Mouse (Mus musculus) layer of hippocampus, adult 2 months (tissue): ENCODE data around the gene Plscr4. TPM values are rescaled to one million over a fixed set of nuclear protein-coding genes. Genes with fewer than 3 reads are reported as not detected.

ENCODE experiments used
- DNase-seq, 2 experiments: peaks; one replicate each; pipeline ENCODE4 v3.0.0; 2022; ENCODE audit warnings: low spot score in 2 of 2
- H3K27ac ChIP-seq: fragments of 200-600 bp; 2 replicates; pipeline ENCODE4 v1.8.1; 2022
- H3K4me3 ChIP-seq: fragments of 200-600 bp; 2 replicates; pipeline ENCODE4 v1.8.1; 2022; ENCODE audit warnings: mild to moderate bottlenecking
- CTCF ChIP-seq: fragments of 200-600 bp; conservative IDR thresholded peaks from 2 replicates; pipeline ENCODE4 v1.8.1; 2022; ENCODE audit warnings: antibody characterized with exemption, mild to moderate bottlenecking, moderate library complexity
- long read RNA-seq, 2 experiments: library from polyadenylated mRNA; stranded (forward); transcript quantifications; one replicate each; pipeline ENCODE4 v2.0.0; 2021; ENCODE audit warnings: borderline mapping rate in 2 of 2
- total RNA-seq, 2 experiments: library from RNA; stranded (reverse); gene quantifications; 2 replicates each; pipeline ENCODE4 v1.2.3; 2021

Gene Plscr4
- total RNA-seq = 1 to 10 TPM; 3.7 to 4.0 TPM
- long read RNA-seq, experiment 1, partial matches to known transcripts = 0 of 4 reads
- long read RNA-seq, experiment 1, other reads (novel, unspliced or antisense) = 1 of 4 reads
- long read RNA-seq, experiment 2, transcript Plscr4-201 (9 exons, 3,204 nt) = major isoform, 11 of 12 reads
- long read RNA-seq, experiment 2, partial matches to known transcripts = 0 of 12 reads
- long read RNA-seq, experiment 2, other reads (novel, unspliced or antisense) = 1 of 12 reads

- Histone ChIP-seq H3K27ac (peak within 1 kb of the TSS; percentile 81), H3K4me3 (peak within 1 kb of the TSS; percentile 93)
- TF ChIP-seq CTCF = no peak; the same call in 1 of the 2 replicates
- DNase-seq = peak in 1 of 2 experiments; percentile 23
These were observed at the start of gene Plscr4 for GRCm38 (mm10) chr9:92457261-92458058. Gene Plscr4 (plus strand): TSS chr9:92457373.

GRCm38 (mm10) chr9:92410225-92410624, 46.9 kb upstream of the Plscr4 start:
- no peak overlapping the region for H3K4me3 ChIP-seq
- DNase-seq = no peak
- H3K27ac ChIP-seq = no peak overlapping the region
- TF ChIP-seq CTCF = no peak

- peak in 1 of 2 experiments; percentile 23 for DNase-seq
- TF ChIP-seq CTCF = no peak
- no peak overlapping the region for H3K4me3 ChIP-seq
- H3K27ac ChIP-seq = no peak overlapping the region
These were observed 45.1 kb upstream of the Plscr4 start for GRCm38 (mm10) chr9:92412045-92412444.

- H3K4me3 ChIP-seq = no peak overlapping the region
- no peak for DNase-seq
- TF ChIP-seq CTCF = no peak
These were observed 43.5 kb upstream of the Plscr4 start for GRCm38 (mm10) chr9:92413684-92414083.

GRCm38 (mm10) chr9:92437781-92438180, 19.4 kb upstream of the Plscr4 start:
- no peak overlapping the region for H3K27ac ChIP-seq
- no peak overlapping the region for H3K4me3 ChIP-seq
- TF ChIP-seq CTCF = no peak
- DNase-seq = no peak

More at GRCm38 (mm10) chr9:92413684-92414083, 43.5 kb upstream of the Plscr4 start:
- no peak overlapping the region for H3K27ac ChIP-seq

- no peak overlapping the region for H3K27ac ChIP-seq
- TF ChIP-seq CTCF = no peak
- H3K4me3 ChIP-seq = no peak overlapping the region
- DNase-seq = no peak
These were observed 15.7 kb upstream of the Plscr4 start for GRCm38 (mm10) chr9:92441468-92441867.

GRCm38 (mm10) chr9:92444536-92444935, 12.6 kb upstream of the Plscr4 start:
- no peak for DNase-seq
- TF ChIP-seq CTCF = no peak
- Histone ChIP-seq H3K27ac (no peak overlapping the region), H3K4me3 (no peak overlapping the region)

GRCm38 (mm10) chr9:92456605-92457004, 568 bp upstream of the Plscr4 start:
- no peak for TF ChIP-seq CTCF
- Histone ChIP-seq H3K27ac (no peak overlapping the region), H3K4me3 (no peak overlapping the region)
- no peak for DNase-seq

GRCm38 (mm10) chr9:92458059-92458402, 858 bp downstream of the Plscr4 start:
- no peak for TF ChIP-seq CTCF
- DNase-seq = no peak
- peak overlapping the region; percentile 93 for H3K4me3 ChIP-seq
- peak overlapping the region; percentile 81 for H3K27ac ChIP-seq

GRCm38 (mm10) chr9:92458418-92458817, 1.2 kb downstream of the Plscr4 start:
- no peak for TF ChIP-seq CTCF
- no peak for DNase-seq
- Histone ChIP-seq H3K27ac (no peak overlapping the region), H3K4me3 (peak overlapping the region; percentile 93; the same call in 1 of the 2 replicates)

GRCm38 (mm10) chr9:92467724-92468123, 10.6 kb downstream of the Plscr4 start:
- TF ChIP-seq CTCF = no peak

GRCm38 (mm10) chr9:92472256-92472855, 15.2 kb downstream of the Plscr4 start:
- no peak overlapping the region for H3K27ac ChIP-seq
- DNase-seq = no peak
- H3K4me3 ChIP-seq = no peak overlapping the region
- TF ChIP-seq CTCF = no peak

More at GRCm38 (mm10) chr9:92467724-92468123, 10.6 kb downstream of the Plscr4 start:
- Histone ChIP-seq H3K27ac (peak overlapping the region; percentile 56), H3K4me3 (no peak overlapping the region)
- no peak for DNase-seq

- H3K27ac ChIP-seq = no peak overlapping the region
- H3K4me3 ChIP-seq = no peak overlapping the region
- no peak for DNase-seq
- no peak for TF ChIP-seq CTCF
These were observed 16.0 kb downstream of the Plscr4 start for GRCm38 (mm10) chr9:92473178-92473577.
